Mouse (Mus musculus) mature B cell (primary cell): ENCODE data around the gene Zrsr1.

Source experiments
- in situ Hi-C: fragments of 300-500 bp; cut with MboI; formaldehyde crosslinking; loops from 2 replicates; pipeline ENCODE4 v1.14.3; 2019

The Zrsr1 gene

GRCm38 (mm10) chr11:23008824-23009200, 37.0 kb downstream of the Zrsr1 start:
- in situ Hi-C loops: loop anchor here (10.0 kb wide), 1 partner anchor 256 kb away; no protein-coding TSS in a partner anchor

- in situ Hi-C loops: no loop called here
Measured at GRCm38 (mm10) chr11:23013096-23013495, 41.3 kb downstream of the Zrsr1 start.

- in situ Hi-C loops: no loop called here
Measured at GRCm38 (mm10) chr11:23013580-23014294, 41.9 kb downstream of the Zrsr1 start.

GRCm38 (mm10) chr11:23014996-23015395, 43.2 kb downstream of the Zrsr1 start:
- in situ Hi-C loops: no loop called here

- in situ Hi-C loops: no loop called here
Measured at GRCm38 (mm10) chr11:23017943-23018342, 46.1 kb downstream of the Zrsr1 start.

- in situ Hi-C loops: no loop called here
Measured at GRCm38 (mm10) chr11:23020116-23020770, 48.4 kb downstream of the Zrsr1 start.

GRCm38 (mm10) chr11:23020841-23021240, 49.0 kb downstream of the Zrsr1 start:
- in situ Hi-C loops: no loop called here

- in situ Hi-C loops: no loop called here
Measured at GRCm38 (mm10) chr11:23023155-23023554, 51.4 kb downstream of the Zrsr1 start.

GRCm38 (mm10) chr11:23024169-23024568, 52.4 kb downstream of the Zrsr1 start:
- in situ Hi-C loops: no loop called here
